Mouse (Mus musculus) thymus, postnatal 0 days (tissue): Measurements from ENCODE around the gene Adap1. TPM values are rescaled to one million over a fixed set of nuclear protein-coding genes. Genes with fewer than 3 reads are reported as not detected.
A peak's percentile ranks its signal among the peaks of the same experiment; 100 is the strongest.
"Not testable (repeated sequence)": the region's sequence is repeated elsewhere in the genome, so short reads cannot be mapped to it uniquely, and the experiment has no call there.

ENCODE experiments used
- DNase-seq: peaks from one replicate; pipeline ENCODE4 v3.0.0-alpha.2; 2015; ENCODE audit warnings: low spot score
- polyA plus RNA-seq: library from polyadenylated mRNA; unstranded; fragments of >200 nt; fragmentation: Nextera tagmentation; extraction: Ambion mirVana; gene quantifications from 2 replicates; pipeline ENCODE4 v1.2.1, GENCODE M21; 2015

Gene Adap1
- polyA plus RNA-seq, 1 experiment from 2014 or later: 3.1 TPM

GRCm38 (mm10) chr5:139351628-139352027 lies 26.2 kb upstream of the Adap1 start:
- DNase-seq: peak; percentile 91

- no peak for DNase-seq
Measured at GRCm38 (mm10) chr5:139351134-139351533, 25.7 kb upstream of the Adap1 start, which contains the start of gene Cox19. Cox19 (minus strand) TSS chr5:139351418.

GRCm38 (mm10) chr5:139349713-139350112 lies 24.3 kb upstream of the Adap1 start:
- no peak for DNase-seq

- DNase-seq: no peak
Measured at GRCm38 (mm10) chr5:139347225-139347624, 21.8 kb upstream of the Adap1 start.

GRCm38 (mm10) chr5:139345364-139345714 lies 19.9 kb upstream of the Adap1 start:
- no peak for DNase-seq

- peak; percentile 95 for DNase-seq
Measured at GRCm38 (mm10) chr5:139344687-139345363, 19.4 kb upstream of the Adap1 start.

- DNase-seq: peak; percentile 82
Measured at GRCm38 (mm10) chr5:139344021-139344686, 18.7 kb upstream of the Adap1 start.

GRCm38 (mm10) chr5:139338891-139339290 lies 13.5 kb upstream of the Adap1 start:
- DNase-seq: no peak

- no peak for DNase-seq
Measured at GRCm38 (mm10) chr5:139338403-139338802, 13.0 kb upstream of the Adap1 start.

- DNase-seq: no peak
Measured at GRCm38 (mm10) chr5:139337826-139338370, 12.5 kb upstream of the Adap1 start.

- DNase-seq: no peak
Measured at GRCm38 (mm10) chr5:139335634-139336033, 10.2 kb upstream of the Adap1 start.

- not testable (repeated sequence) for DNase-seq
Measured at GRCm38 (mm10) chr5:139334394-139334793, 9.0 kb upstream of the Adap1 start.

GRCm38 (mm10) chr5:139333301-139334013 lies 8.0 kb upstream of the Adap1 start:
- DNase-seq: no peak

GRCm38 (mm10) chr5:139332590-139333272 lies 7.3 kb upstream of the Adap1 start:
- DNase-seq: no peak

- DNase-seq: peak; percentile 68
Measured at GRCm38 (mm10) chr5:139331742-139332141, 6.3 kb upstream of the Adap1 start.

- no peak for DNase-seq
Measured at GRCm38 (mm10) chr5:139330766-139331165, 5.3 kb upstream of the Adap1 start.

- DNase-seq: no peak
Measured at GRCm38 (mm10) chr5:139327634-139328020, 2.2 kb upstream of the Adap1 start.

GRCm38 (mm10) chr5:139326986-139327633 lies 1.7 kb upstream of the Adap1 start:
- no peak for DNase-seq

GRCm38 (mm10) chr5:139326111-139326696 lies 782 bp upstream of the Adap1 start:
- DNase-seq: no peak

- peak; percentile 46 for DNase-seq
Measured at GRCm38 (mm10) chr5:139324691-139325394, 579 bp downstream of the Adap1 start.
